Mouse (Mus musculus) liver, embryonic 16.5 days (tissue): ENCODE results near the gene Lrp6. TPM values are rescaled to one million over a fixed set of nuclear protein-coding genes. Genes with fewer than 3 reads are reported as not detected.

Source experiments
- ATAC-seq: fragments of 200-750 bp; cut with Nextera tagmentation; 2 replicates; pipeline ENCODE4 v1.8.0; 2017; ENCODE audit warnings: low read depth, mild to moderate bottlenecking, moderate number of reproducible peaks, moderate library complexity
- H3K27ac ChIP-seq: fragments of 300-500 bp; sonication (generic); 2 replicates; pipeline ENCODE4 v1.5.1; 2014; ENCODE audit warnings: mild to moderate bottlenecking, low read length
- H3K27me3 ChIP-seq: fragments of 300-500 bp; sonication (generic); 2 replicates; pipeline ENCODE4 v1.6.1; 2014; ENCODE audit warnings: low read depth, low read length, mixed read lengths; ENCODE audit not compliant: control insufficient read depth, insufficient read depth
- H3K36me3 ChIP-seq: fragments of 300-500 bp; sonication (generic); 2 replicates; pipeline ENCODE4 v1.6.1; 2014; ENCODE audit warnings: mild to moderate bottlenecking; ENCODE audit not compliant: control insufficient read depth, insufficient read depth
- H3K4me1 ChIP-seq: fragments of 300-500 bp; sonication (generic); 2 replicates; pipeline ENCODE4 v1.6.1; 2014; ENCODE audit warnings: low read depth, low read length, mixed read lengths; ENCODE audit not compliant: control insufficient read depth
- H3K4me2 ChIP-seq: fragments of 300-500 bp; sonication (generic); 2 replicates; pipeline ENCODE4 v1.6.1; 2014; ENCODE audit warnings: low read depth, low read length, mixed read lengths
- H3K4me3 ChIP-seq: fragments of 300-500 bp; sonication (generic); 2 replicates; pipeline ENCODE4 v1.5.1; 2014; ENCODE audit warnings: low read depth, mild to moderate bottlenecking, low read length
- H3K9ac ChIP-seq: fragments of 300-500 bp; sonication (generic); 2 replicates; pipeline ENCODE4 v1.6.1; 2014; ENCODE audit warnings: low read depth, low read length
- H3K9me3 ChIP-seq: fragments of 300-500 bp; sonication (generic); replicated peaks from 2 replicates; pipeline ENCODE4 v1.6.1; 2016; ENCODE audit warnings: low read length; ENCODE audit not compliant: control insufficient read depth
- WGBS: fragments of 180-500 bp; shearing (Covaris S2); extraction: QIAGEN DNeasy Blood & Tissue Kit; methylation state at CpG from one replicate; pipeline ENCODE4 v1.1.7; 2014; ENCODE audit not compliant: insufficient replicate concordance; 5-methylcytosine and 5-hydroxymethylcytosine counted together
- polyA plus RNA-seq: library from polyadenylated mRNA; unstranded; fragments of >200 nt; fragmentation: Nextera tagmentation; extraction: Ambion mirVana; gene quantifications from 2 replicates; pipeline ENCODE4 v1.2.1, GENCODE M21; 2015

The Lrp6 gene
- polyA plus RNA-seq, 1 experiment from 2014 or later: 7.8 TPM

- no peak overlapping the region for H3K9ac ChIP-seq
- H3K27me3 ChIP-seq: no peaks in the 10 kb centered on the region
- H3K9me3 ChIP-seq: no peaks in the 10 kb centered on the region
- WGBS: 41% methylated on average over 8 of the region's 8 CpGs
- H3K4me3 ChIP-seq: no peak overlapping the region
- H3K4me1 ChIP-seq: peaks cover 5% of the 10 kb centered on the region
- ATAC-seq: no peak
- no peak overlapping the region for H3K27ac ChIP-seq
- H3K36me3 ChIP-seq: no peaks in the 10 kb centered on the region
- no peak overlapping the region for H3K4me2 ChIP-seq
Observed at GRCm38 (mm10) chr6:134558546-134559129, 8.1 kb downstream of the Lrp6 start.

- no peak overlapping the region for H3K27ac ChIP-seq
- no peak overlapping the region for H3K9ac ChIP-seq
- H3K36me3 ChIP-seq: no peaks in the 10 kb centered on the region
- 73% methylated on average over 1 of the region's 1 CpGs for WGBS
- ATAC-seq: no peak
- no peak overlapping the region for H3K4me3 ChIP-seq
- H3K4me2 ChIP-seq: no peak overlapping the region
- H3K4me1 ChIP-seq: peaks cover 5% of the 10 kb centered on the region
- H3K27me3 ChIP-seq: no peaks in the 10 kb centered on the region
- H3K9me3 ChIP-seq: no peaks in the 10 kb centered on the region
Observed at GRCm38 (mm10) chr6:134557043-134557442, 9.7 kb downstream of the Lrp6 start.

- no peak overlapping the region for H3K4me2 ChIP-seq
- H3K9me3 ChIP-seq: no peaks in the 10 kb centered on the region
- 0 out of 2 replicates have a peak overlapping the region, but pooled peaks have one; percentile 12 for H3K27ac ChIP-seq
- H3K4me1 ChIP-seq: peaks cover 5% of the 10 kb centered on the region
- no peak overlapping the region for H3K9ac ChIP-seq
- 61% methylated on average over 7 of the region's 7 CpGs for WGBS
- no peaks in the 10 kb centered on the region for H3K36me3 ChIP-seq
- ATAC-seq: no peak
- H3K4me3 ChIP-seq: no peak overlapping the region
- no peaks in the 10 kb centered on the region for H3K27me3 ChIP-seq
Observed at GRCm38 (mm10) chr6:134556185-134556950, 10.4 kb downstream of the Lrp6 start.

GRCm38 (mm10) chr6:134555178-134555577, 11.6 kb downstream of the Lrp6 start:
- H3K36me3 ChIP-seq: no peaks in the 10 kb centered on the region
- 71% methylated on average over 3 of the region's 3 CpGs for WGBS
- no peak overlapping the region for H3K9ac ChIP-seq
- peaks cover 5% of the 10 kb centered on the region for H3K4me1 ChIP-seq
- no peak for ATAC-seq
- no peaks in the 10 kb centered on the region for H3K9me3 ChIP-seq
- H3K4me3 ChIP-seq: no peak overlapping the region
- no peak overlapping the region for H3K27ac ChIP-seq
- no peak overlapping the region for H3K4me2 ChIP-seq
- H3K27me3 ChIP-seq: no peaks in the 10 kb centered on the region

- Histone ChIP-seq H3K9me3 (no peaks in the 10 kb centered on the region), H3K27ac (no peak overlapping the region), H3K4me2 (no peak overlapping the region), H3K4me1 (peaks cover 5% of the 10 kb centered on the region), H3K36me3 (no peaks in the 10 kb centered on the region), H3K9ac (no peak overlapping the region), H3K4me3 (no peak overlapping the region), H3K27me3 (no peaks in the 10 kb centered on the region)
- ATAC-seq: no peak
- WGBS: 56% methylated on average over 4 of the region's 4 CpGs
Observed at GRCm38 (mm10) chr6:134554230-134554629, 12.5 kb downstream of the Lrp6 start.

GRCm38 (mm10) chr6:134551007-134551406, 15.8 kb downstream of the Lrp6 start:
- H3K9me3 ChIP-seq: no peaks in the 10 kb centered on the region
- H3K4me3 ChIP-seq: no peak overlapping the region
- ATAC-seq: no peak
- no peak overlapping the region for H3K4me2 ChIP-seq
- WGBS: 39% methylated on average over 1 of the region's 1 CpGs
- H3K36me3 ChIP-seq: no peaks in the 10 kb centered on the region
- H3K27me3 ChIP-seq: no peaks in the 10 kb centered on the region
- no peaks in the 10 kb centered on the region; the same call in none of the 2 replicates for H3K4me1 ChIP-seq
- H3K9ac ChIP-seq: no peak overlapping the region
- no peak overlapping the region for H3K27ac ChIP-seq

- no peak overlapping the region for H3K9ac ChIP-seq
- whole genome bisulfite sequencing: 84% methylated on average over 1 of the region's 1 CpGs
Observed at GRCm38 (mm10) chr6:134550396-134550795, 16.4 kb downstream of the Lrp6 start.

GRCm38 (mm10) chr6:134544843-134545242, 21.9 kb downstream of the Lrp6 start:
- Histone ChIP-seq H3K27ac (no peak overlapping the region), H3K27me3 (no peaks in the 10 kb centered on the region), H3K9me3 (no peaks in the 10 kb centered on the region), H3K4me2 (no peak overlapping the region), H3K9ac (no peak overlapping the region), H3K4me3 (no peak overlapping the region), H3K36me3 (0 out of 2 replicates have a peak, but pooled peaks cover 3% of the 10 kb centered on the region), H3K4me1 (peaks cover 8% of the 10 kb centered on the region)
- WGBS: 62% methylated on average over 3 of the region's 3 CpGs
- no peak for ATAC-seq

More at GRCm38 (mm10) chr6:134550396-134550795, 16.4 kb downstream of the Lrp6 start:
- H3K4me1 ChIP-seq: no peaks in the 10 kb centered on the region; the same call in none of the 2 replicates
- no peak overlapping the region for H3K27ac ChIP-seq
- H3K9me3 ChIP-seq: no peaks in the 10 kb centered on the region
- no peaks in the 10 kb centered on the region for H3K27me3 ChIP-seq
- no peak overlapping the region for H3K4me3 ChIP-seq
- no peak overlapping the region for H3K4me2 ChIP-seq
- ATAC-seq: no peak
- no peaks in the 10 kb centered on the region for H3K36me3 ChIP-seq

GRCm38 (mm10) chr6:134544093-134544492, 22.7 kb downstream of the Lrp6 start:
- ATAC-seq: no peak
- no peak overlapping the region for H3K4me3 ChIP-seq
- H3K9ac ChIP-seq: no peak overlapping the region
- no peak overlapping the region for H3K4me2 ChIP-seq
- peaks cover 9% of the 10 kb centered on the region for H3K4me1 ChIP-seq
- WGBS: 13% methylated on average over 2 of the region's 2 CpGs
- 0 out of 2 replicates have a peak, but pooled peaks cover 3% of the 10 kb centered on the region for H3K36me3 ChIP-seq
- no peaks in the 10 kb centered on the region for H3K9me3 ChIP-seq
- no peak overlapping the region for H3K27ac ChIP-seq
- H3K27me3 ChIP-seq: no peaks in the 10 kb centered on the region
